Mouse (Mus musculus): Measurements from ENCODE around the gene Zfp937. TPM values are rescaled to one million over a fixed set of nuclear protein-coding genes. Genes with fewer than 3 reads are reported as not detected.
"Not testable (repeated sequence)": the region's sequence is repeated elsewhere in the genome, so short reads cannot be mapped to it uniquely, and the experiment has no call there.

Zfp937 gene
- 1 to 10 TPM; 8.4 to 8.5 TPM for total RNA-seq (2021)
- long read RNA-seq, experiment 1, result 0 reads
- long read RNA-seq, experiment 2, partial matches to known transcripts, result 1 of 4 reads
- long read RNA-seq, experiment 2, other reads (novel, unspliced or antisense), result 0 of 4 reads

DNA sequence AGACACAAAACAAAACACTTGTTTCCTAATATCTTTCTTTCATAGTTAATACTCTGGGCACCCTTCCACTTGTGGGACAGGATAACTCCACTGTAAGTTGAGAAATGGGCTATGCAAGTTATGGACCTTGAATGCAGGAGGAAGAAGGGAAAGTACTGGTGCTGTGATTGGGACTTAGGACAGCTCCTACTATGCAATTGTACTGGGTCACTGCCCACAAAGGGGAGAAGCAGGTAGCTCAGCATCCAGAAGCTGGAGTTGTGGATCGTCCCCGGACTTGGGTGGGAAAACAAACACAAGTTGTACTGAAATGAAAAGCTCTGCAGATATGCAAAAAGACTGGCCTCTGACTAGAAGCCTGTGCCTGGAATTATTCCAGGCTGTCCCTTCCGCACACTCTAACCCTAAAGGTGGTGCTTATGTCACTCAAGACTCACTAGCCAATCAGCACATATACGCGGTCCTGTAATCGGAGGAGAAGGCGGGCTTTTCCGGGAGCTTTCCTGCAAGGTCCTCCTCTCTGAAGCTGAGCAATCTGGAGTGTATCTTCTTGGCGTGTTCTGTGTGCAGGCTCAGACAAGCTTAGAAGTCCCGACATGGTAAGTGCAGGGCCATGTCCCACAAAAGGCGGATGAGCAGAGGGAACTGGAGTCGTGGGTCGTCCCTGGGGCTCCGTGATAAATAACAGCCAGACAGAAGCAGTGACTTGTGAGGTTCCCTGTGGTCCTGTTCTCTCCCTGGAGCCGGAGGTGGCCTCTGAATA lies at the start of gene Zfp937:
Gene Zfp937, plus strand, starts transcription at position 474 of the 763 bp plus-strand sequence.
- DNase-seq (ENCODE audit: low spot score in 2 of 2), result peak; percentile 77 to 84
- intact Hi-C loops (cut with DNase I), result not testable (repeated sequence)

DNA sequence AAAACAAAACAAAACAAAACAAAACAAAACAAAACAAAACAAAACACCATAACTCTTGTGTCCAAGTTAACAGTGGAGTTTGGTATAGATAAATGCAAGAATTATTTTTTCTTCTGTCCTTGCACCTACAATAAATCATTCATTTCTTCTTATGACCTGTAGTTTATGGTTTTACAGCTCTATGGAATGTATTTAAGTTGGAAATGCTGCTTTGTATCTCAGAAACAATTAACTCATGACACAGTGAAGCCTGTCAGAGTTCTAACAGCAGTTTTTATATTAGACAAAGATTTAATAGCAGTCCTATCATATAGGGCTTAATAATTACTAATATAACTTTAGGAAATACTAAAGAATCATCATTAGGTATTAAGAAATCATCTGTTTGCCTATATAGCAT lies 44.0 kb upstream of the Zfp937 start:
- intact Hi-C loops (cut with DNase I), result no loop called here

DNA sequence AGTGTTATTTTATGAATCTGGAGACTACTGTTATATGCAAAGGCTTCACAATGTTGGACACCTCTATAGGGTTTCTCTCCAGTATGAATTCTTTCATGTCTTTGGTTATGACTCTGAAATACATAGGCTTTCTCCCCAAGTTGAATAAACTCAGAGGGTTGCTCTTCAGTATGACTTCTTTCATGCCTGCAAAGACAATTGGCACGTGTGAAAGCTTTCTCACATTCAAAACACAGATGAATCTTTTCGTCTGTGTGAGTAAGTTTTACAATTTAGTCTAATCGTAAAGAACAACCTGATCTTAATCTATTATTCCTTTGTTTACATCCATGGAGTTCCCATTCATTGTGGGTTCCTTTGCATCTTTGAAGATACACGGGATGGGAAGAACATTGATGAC lies 38.3 kb upstream of the Zfp937 start, which contains the start of gene Gm10770:
Gene Gm10770, minus strand, starts transcription at position 101 of the 400 bp plus-strand sequence.
- DNase-seq (ENCODE audit: low spot score in 2 of 2); intact Hi-C loops (cut with DNase I): not testable (repeated sequence)

More for the DNA sequence above, 44.0 kb upstream of the Zfp937 start:
- no peak for DNase-seq (ENCODE audit: low spot score in 2 of 2)

- DNase-seq (ENCODE audit: low spot score in 2 of 2); intact Hi-C loops (cut with DNase I): not testable (repeated sequence)
These were observed 36.8 kb upstream of the Zfp937 start for GRCm38 (mm10) chr2:150181046-150181445.

- DNase-seq (ENCODE audit: low spot score in 2 of 2); intact Hi-C loops (cut with DNase I): not testable (repeated sequence)
These were observed 36.3 kb upstream of the Zfp937 start, which contains the start of gene Gm14139 for GRCm38 (mm10) chr2:150181570-150181999. Gm14139 (plus strand) TSS chr2:150181755.

DNA sequence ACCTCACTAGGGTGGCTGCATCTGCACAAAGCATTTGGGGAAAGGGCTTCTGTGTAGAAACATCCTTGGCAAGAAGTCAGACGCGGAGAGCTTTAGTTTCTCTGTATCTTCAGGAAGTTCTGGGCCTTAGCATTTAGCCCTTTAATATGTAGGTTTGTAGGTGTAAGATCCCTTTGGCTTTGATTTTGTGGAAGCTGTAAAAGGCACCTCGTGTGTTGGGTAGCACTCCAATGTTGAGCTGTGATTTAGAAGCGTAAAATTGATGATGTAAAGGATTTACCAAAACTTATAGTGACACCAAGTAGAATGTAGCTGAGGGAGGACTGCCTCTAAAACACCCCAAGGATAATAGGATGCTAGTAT lies 471 bp downstream of the Zfp937 start:
- intact Hi-C loops (cut with DNase I), result not testable (repeated sequence)

DNA sequence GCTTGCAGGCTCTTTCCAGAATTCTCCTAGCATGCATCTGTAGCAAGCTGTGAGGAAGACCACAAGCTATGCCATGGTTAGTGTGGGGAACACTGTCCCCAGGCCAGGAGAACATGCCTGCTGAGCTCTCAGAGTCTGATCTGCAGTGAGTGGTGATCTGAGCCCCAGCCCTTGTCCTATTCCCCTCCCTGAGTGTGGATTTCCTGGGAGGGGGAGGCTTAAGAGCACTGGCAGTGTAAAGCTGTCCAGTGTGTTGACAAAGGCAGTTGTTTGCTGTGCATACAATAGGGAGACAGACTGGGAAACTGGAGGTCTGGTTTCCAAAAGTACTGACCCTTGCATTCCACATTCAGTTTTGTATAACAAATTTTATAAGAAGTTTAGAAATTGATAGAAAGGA lies 5.4 kb downstream of the Zfp937 start:
- DNase-seq (ENCODE audit: low spot score in 2 of 2); intact Hi-C loops (cut with DNase I): not testable (repeated sequence)

More for the DNA sequence above, 471 bp downstream of the Zfp937 start:
- not testable (repeated sequence) for DNase-seq (ENCODE audit: low spot score in 2 of 2)

DNA sequence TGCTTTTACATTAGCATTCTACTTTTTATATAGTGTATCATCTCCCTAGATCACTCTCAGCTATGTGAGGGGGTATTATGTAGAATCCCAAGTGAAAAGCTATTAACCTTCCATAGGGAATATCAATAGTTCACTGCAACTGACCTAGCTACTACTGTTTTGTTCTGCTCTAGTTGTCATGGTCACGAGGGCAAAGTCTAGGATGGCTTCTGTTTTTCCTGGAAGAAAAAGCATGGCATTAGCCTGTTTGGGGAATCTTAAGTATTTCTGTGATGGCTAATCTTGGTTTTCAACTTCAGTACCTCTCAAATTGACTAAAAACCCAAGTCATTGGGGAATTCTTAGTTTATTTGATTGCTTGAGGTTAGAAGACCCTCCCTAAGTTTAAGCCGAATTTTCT lies 25.3 kb downstream of the Zfp937 start:
- intact Hi-C loops (cut with DNase I), result loop anchor here (10.0 kb wide), 1 partner anchor 82 kb away; the partner anchor contains the start of gene Gm10130
- DNase-seq (ENCODE audit: low spot score in 2 of 2), result no peak

DNA sequence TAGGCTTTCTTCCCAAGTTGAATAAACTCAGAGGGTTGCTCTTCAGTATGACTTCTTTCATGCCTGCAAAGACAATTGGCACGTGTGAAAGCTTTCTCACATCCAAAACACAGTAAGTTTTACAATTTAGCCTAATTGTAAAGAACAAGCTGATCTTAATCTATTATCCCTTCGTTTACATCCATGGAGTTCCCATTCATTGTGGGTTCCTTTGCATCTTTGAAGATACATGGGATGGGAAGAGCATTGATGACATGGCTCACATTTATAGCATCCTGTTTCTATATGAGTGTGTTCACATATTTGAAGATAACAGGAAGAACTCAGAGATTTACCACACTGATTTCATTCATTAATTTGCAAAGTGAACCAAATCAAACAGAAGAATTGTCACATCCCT lies 37.6 kb downstream of the Zfp937 start, which contains the start of gene Gm21994:
Gene Gm21994, minus strand, starts transcription at position 101 of the 400 bp plus-strand sequence.
- intact Hi-C loops (cut with DNase I); DNase-seq (ENCODE audit: low spot score in 2 of 2): not testable (repeated sequence)

DNA sequence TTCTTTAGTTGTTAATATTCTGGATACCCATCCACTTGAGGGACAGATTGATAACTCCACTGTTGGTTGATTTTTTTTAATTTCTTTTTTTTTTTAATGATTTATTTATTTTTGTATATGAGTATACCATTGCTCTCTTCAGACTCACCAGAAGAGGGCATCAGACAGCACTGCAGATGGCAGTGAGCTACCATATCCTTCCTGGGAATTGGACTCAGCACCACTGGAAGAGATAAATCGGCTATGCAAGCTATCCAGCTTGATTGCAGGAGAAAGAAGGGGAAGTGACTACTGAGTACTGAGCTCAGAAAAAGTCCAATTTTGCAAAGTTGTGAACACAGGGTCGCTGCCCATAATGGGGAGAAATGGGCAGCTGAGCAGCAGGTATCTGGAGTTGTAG lies 39.0 kb downstream of the Zfp937 start:
- DNase-seq (ENCODE audit: low spot score in 2 of 2); intact Hi-C loops (cut with DNase I): not testable (repeated sequence)

- DNase-seq (ENCODE audit: low spot score in 2 of 2); intact Hi-C loops (cut with DNase I): not testable (repeated sequence)
These were observed 39.4 kb downstream of the Zfp937 start, which contains the start of gene Gm14124 for GRCm38 (mm10) chr2:150257291-150257690. Gm14124 (plus strand) TSS chr2:150257517.

Other genes with a start within 250 kb of the Zfp937 start
- 1 to 10 TPM; 8.3 to 8.8 TPM for gene Zfp120, start 81.4 kb upstream of the Zfp937 start, total RNA-seq (2021)
- gene Gm10770, start 38.4 kb upstream of the Zfp937 start, total RNA-seq (2021), result not detected
- gene Gm14139, start 36.3 kb upstream of the Zfp937 start, total RNA-seq (2021), result not detected
- gene Gm21994, start 37.5 kb downstream of the Zfp937 start, total RNA-seq (2021), result 1 to 10 TPM; 7.0 to 8.6 TPM
- under 1 TPM; 0.11 to 0.26 TPM for gene Gm14124, start 39.4 kb downstream of the Zfp937 start, total RNA-seq (2021)
- 1 to 10 TPM in 1 of 2 experiments, not detected in 1; 2.5 TPM for gene Gm10130, start 105.6 kb downstream of the Zfp937 start, total RNA-seq (2021)
- 1 to 10 TPM; 6.7 to 8.2 TPM for gene 3300002I08Rik, start 144.7 kb downstream of the Zfp937 start, total RNA-seq (2021)
- gene Zfp442, start 233.4 kb downstream of the Zfp937 start, total RNA-seq (2021), result 1 to 10 TPM; 5.5 to 5.8 TPM

Data from left cerebral cortex, postnatal 14 days (tissue).